Mouse (Mus musculus) kidney, postnatal 0 days (tissue): ENCODE results near the gene Cct8. TPM values are rescaled to one million over a fixed set of nuclear protein-coding genes. Genes with fewer than 3 reads are reported as not detected.
"Not testable (repeated sequence)": the region's sequence is repeated elsewhere in the genome, so short reads cannot be mapped to it uniquely, and the experiment has no call there.

Experiments used
- ATAC-seq: fragments of 200-750 bp; cut with Nextera tagmentation; replicated peaks from 2 replicates; pipeline ENCODE4 v1.8.0; 2017; ENCODE audit warnings: low read depth, moderate number of reproducible peaks, moderate TSS enrichment, moderate library complexity; ENCODE audit not compliant: low FRiP score
- DNase-seq: peaks from one replicate; pipeline ENCODE4 v3.0.0-alpha.2; 2016; ENCODE audit warnings: low spot score
- H3K27ac ChIP-seq: fragments of 300-500 bp; sonication (generic); 2 replicates; pipeline ENCODE4 v1.5.1; 2014; ENCODE audit warnings: mild to moderate bottlenecking
- H3K27me3 ChIP-seq: fragments of 300-500 bp; sonication (generic); 2 replicates; pipeline ENCODE4 v1.6.1; 2014; ENCODE audit warnings: low read length, mixed read lengths; ENCODE audit not compliant: insufficient read depth
- H3K36me3 ChIP-seq: fragments of 300-500 bp; sonication (generic); 2 replicates; pipeline ENCODE4 v1.6.1; 2014; ENCODE audit warnings: low read length, mixed read lengths; ENCODE audit not compliant: insufficient read depth
- H3K4me1 ChIP-seq: fragments of 300-500 bp; sonication (generic); replicated peaks from 2 replicates; pipeline ENCODE4 v1.6.1; 2014; ENCODE audit warnings: antibody characterized with exemption, low read length, mixed read lengths; ENCODE audit not compliant: insufficient read depth
- H3K4me2 ChIP-seq: fragments of 300-500 bp; sonication (generic); 2 replicates; pipeline ENCODE4 v1.6.1; 2014; ENCODE audit warnings: mild to moderate bottlenecking, low read length, moderate library complexity, mixed read lengths
- H3K4me3 ChIP-seq: fragments of 300-500 bp; sonication (generic); replicated peaks from 2 replicates; pipeline ENCODE4 v1.5.1; 2014; ENCODE audit warnings: low read depth, low read length
- H3K9ac ChIP-seq: fragments of 300-500 bp; sonication (generic); 2 replicates; pipeline ENCODE4 v1.6.1; 2014; ENCODE audit warnings: low read depth, low read length
- H3K9me3 ChIP-seq: fragments of 300-500 bp; sonication (generic); replicated peaks from 2 replicates; pipeline ENCODE4 v1.6.1; 2016; ENCODE audit warnings: low read length, inconsistent platforms, mixed read lengths
- CTCF ChIP-seq: IDR thresholded peaks from 2 replicates; pipeline ENCODE4 v1.5.1; 2016; ENCODE audit warnings: antibody characterized with exemption, low read depth, mild to moderate bottlenecking, moderate library complexity
- WGBS: fragments of 180-500 bp; shearing (Covaris S2); extraction: QIAGEN DNeasy Blood & Tissue Kit; methylation state at CpG from one replicate; pipeline ENCODE4 v1.1.7; 2014; 5-methylcytosine and 5-hydroxymethylcytosine counted together
- polyA plus RNA-seq: library from polyadenylated mRNA; unstranded; fragments of >200 nt; fragmentation: Nextera tagmentation; extraction: Ambion mirVana; gene quantifications from 2 replicates; pipeline ENCODE4 v1.2.1, GENCODE M21; 2015

The Cct8 gene
- polyA plus RNA-seq, 1 experiment from 2014 or later: 315 TPM

DNA sequence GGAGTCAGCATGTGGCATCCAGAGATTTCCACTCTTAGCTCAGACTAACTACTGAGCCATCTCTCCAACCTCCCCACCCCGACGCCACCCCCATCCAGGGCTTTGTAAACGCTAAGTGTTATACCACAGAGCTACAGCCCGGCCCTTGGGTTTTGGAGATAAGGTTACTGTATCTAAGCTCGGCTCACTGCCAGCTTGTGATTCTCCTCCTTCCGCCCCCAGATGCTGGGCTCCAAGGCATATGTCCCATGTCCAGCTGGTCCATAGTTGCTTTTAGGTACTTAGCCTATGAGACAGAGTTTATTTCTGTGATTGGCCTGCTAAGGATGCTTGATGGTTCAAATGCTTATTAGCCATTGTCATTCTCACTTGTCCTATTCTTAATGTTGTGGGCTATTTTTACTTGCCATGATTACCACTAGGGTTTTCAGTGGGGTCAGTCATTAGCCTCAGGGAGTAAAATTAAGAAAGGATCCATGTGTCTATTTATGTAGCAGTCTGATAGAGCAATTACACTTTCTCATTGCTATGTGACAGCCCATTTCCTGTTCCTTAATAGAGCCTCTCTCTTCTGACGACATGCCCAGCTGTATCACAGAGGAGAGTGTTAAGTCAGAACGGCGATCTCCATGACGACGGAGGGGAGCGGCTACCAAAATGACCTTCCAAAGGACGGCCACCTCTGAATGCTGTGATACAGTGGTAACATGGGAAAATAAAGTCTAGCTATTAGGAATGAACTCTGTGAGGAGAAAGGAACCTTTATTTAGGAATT, 5.8 kb upstream of the Cct8 start:
- 0 out of 2 replicates have a peak, but pooled peaks have one; percentile 7 for TF ChIP-seq CTCF
- Histone ChIP-seq H3K27ac (no peak overlapping the region), H3K4me3 (no peak overlapping the region), H3K27me3 (no peaks in the 10 kb centered on the region), H3K4me2 (no peak overlapping the region), H3K9ac (no peak overlapping the region), H3K9me3 (no peaks in the 10 kb centered on the region), H3K4me1 (0 out of 2 replicates have a peak, but pooled peaks cover 3% of the 10 kb centered on the region), H3K36me3 (no peaks in the 10 kb centered on the region)
- 31% methylated on average over 13 of the region's 13 CpGs for WGBS
- peak; percentile 38 for ATAC-seq
- peak; percentile 71 for DNase-seq

GRCm38 (mm10) chr16:87499556-87499955, 3.9 kb upstream of the Cct8 start:
- no peak for TF ChIP-seq CTCF

DNA sequence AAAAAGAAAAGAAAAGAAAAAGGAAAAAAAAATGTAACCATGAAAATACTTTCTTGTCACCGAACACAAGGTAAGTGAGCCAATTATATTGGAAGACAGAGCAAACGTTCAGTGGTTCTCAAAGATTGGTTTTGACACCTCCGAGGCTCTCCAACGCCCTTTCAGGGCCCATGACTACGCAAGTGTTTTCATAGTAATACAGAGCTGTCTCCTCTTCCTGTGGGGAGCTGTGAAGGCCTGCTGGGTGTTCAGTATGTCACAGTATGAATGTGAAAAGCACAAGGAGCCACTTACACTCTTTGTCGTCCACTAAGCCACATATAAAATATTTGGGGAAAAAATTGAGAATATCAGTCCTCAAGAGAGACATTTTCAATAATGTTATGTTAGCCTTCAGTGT, 1.5 kb upstream of the Cct8 start:
- 0 out of 2 replicates have a peak, but pooled peaks cover 6% of the 10 kb centered on the region for H3K4me1 ChIP-seq
- 84% methylated on average over 6 of the region's 6 CpGs for WGBS
- no peak overlapping the region for H3K27ac ChIP-seq
- no peak for TF ChIP-seq CTCF
- H3K9me3 ChIP-seq: no peaks in the 10 kb centered on the region
- H3K36me3 ChIP-seq: peaks cover 5% of the 10 kb centered on the region; the same call in 1 of the 2 replicates
- no peak overlapping the region for H3K9ac ChIP-seq
- H3K4me3 ChIP-seq: no peak overlapping the region
- ATAC-seq (no peak), DNase-seq (no peak)
- no peaks in the 10 kb centered on the region for H3K27me3 ChIP-seq
- no peak overlapping the region for H3K4me2 ChIP-seq

More at GRCm38 (mm10) chr16:87499556-87499955, 3.9 kb upstream of the Cct8 start:
- DNase-seq: no peak
- Histone ChIP-seq H3K9me3 (no peaks in the 10 kb centered on the region), H3K4me1 (0 out of 2 replicates have a peak, but pooled peaks cover 5% of the 10 kb centered on the region), H3K9ac (no peak overlapping the region), H3K4me2 (no peak overlapping the region), H3K36me3 (no peaks in the 10 kb centered on the region), H3K27ac (no peak overlapping the region), H3K27me3 (no peaks in the 10 kb centered on the region), H3K4me3 (no peak overlapping the region)
- ATAC-seq: no peak
- WGBS: 73% methylated on average over 6 of the region's 6 CpGs

GRCm38 (mm10) chr16:87496728-87497127, 1.1 kb upstream of the Cct8 start:
- no peak for ATAC-seq
- no peak for DNase-seq

DNA sequence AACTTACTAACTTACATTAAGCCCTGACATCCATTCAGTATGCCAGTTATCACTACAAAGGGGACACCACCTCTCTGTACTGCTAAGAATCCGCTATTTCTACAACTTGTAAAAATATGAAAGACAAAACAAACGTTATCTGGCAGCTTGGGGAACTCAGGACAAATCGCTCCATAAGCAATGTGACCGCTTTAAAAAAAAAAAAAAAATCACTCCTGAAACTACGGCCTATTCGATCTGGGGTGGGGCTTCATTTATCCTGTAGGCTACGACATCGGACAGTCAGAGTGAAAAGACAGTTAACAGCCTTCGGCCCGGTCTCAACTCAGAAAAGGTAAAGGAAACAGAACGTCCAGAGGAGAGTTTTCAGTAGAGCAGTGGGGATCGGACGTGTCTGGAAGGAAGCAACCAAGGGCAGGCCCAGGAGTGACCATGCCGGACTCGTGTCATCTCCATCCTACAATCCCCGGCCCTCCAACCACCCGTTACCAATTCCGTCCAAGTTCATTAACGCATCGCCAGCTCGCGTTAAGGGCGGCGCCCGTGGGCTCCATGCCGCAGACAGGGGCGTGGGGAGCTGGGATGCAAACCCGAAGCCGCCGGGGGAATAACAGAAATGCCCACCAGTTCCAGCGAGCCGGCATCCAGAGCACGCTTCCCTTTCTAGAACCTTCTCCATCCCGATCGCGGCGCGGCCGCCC, 568 bp downstream of the Cct8 start:
- WGBS: under 1% methylated on average over 39 of the region's 39 CpGs
- H3K4me1 ChIP-seq: 0 out of 2 replicates have a peak, but pooled peaks cover 6% of the 10 kb centered on the region
- H3K36me3 ChIP-seq: peaks cover 26% of the 10 kb centered on the region
- H3K27me3 ChIP-seq: no peaks in the 10 kb centered on the region
- TF ChIP-seq CTCF: no peak
- H3K27ac ChIP-seq: peak overlapping the region; percentile 94
- ATAC-seq (peak; percentile 58), DNase-seq (peak; percentile 36)
- H3K4me2 ChIP-seq: peak overlapping the region; percentile 65
- peak overlapping the region; percentile 93 for H3K9ac ChIP-seq
- H3K4me3 ChIP-seq: peak overlapping the region; percentile 76
- H3K9me3 ChIP-seq: no peaks in the 10 kb centered on the region

More at GRCm38 (mm10) chr16:87496728-87497127, 1.1 kb upstream of the Cct8 start:
- Histone ChIP-seq H3K4me2 (peak overlapping the region; percentile 73; the same call in 1 of the 2 replicates), H3K9ac (no peak overlapping the region), H3K4me1 (0 out of 2 replicates have a peak, but pooled peaks cover 6% of the 10 kb centered on the region), H3K27ac (no peak overlapping the region), H3K27me3 (no peaks in the 10 kb centered on the region), H3K36me3 (peaks cover 10% of the 10 kb centered on the region; the same call in 1 of the 2 replicates), H3K4me3 (no peak overlapping the region), H3K9me3 (no peaks in the 10 kb centered on the region)
- no peak for TF ChIP-seq CTCF
- WGBS: 92% methylated on average over 2 of the region's 2 CpGs

- not testable (repeated sequence) for H3K27ac ChIP-seq, H3K4me2 ChIP-seq, H3K4me1 ChIP-seq, H3K9me3 ChIP-seq, H3K27me3 ChIP-seq, H3K9ac ChIP-seq, DNase-seq, ATAC-seq, H3K4me3 ChIP-seq
- 94% methylated on average over 12 of the region's 12 CpGs for WGBS
- H3K36me3 ChIP-seq: peaks cover 43% of the 10 kb centered on the region
Measured at GRCm38 (mm10) chr16:87492191-87492792, 3.4 kb downstream of the Cct8 start.
